ENCODE assay signal across 8 mouse cellular contexts in genomic region chr6:83348873-83349272, GRCm38 (mm10). TPM values are rescaled to one million over a fixed set of nuclear protein-coding genes. Genes with fewer than 3 reads are reported as not detected.
DNase-seq lines count a peak whose midpoint lies in the region; ATAC-seq and TF ChIP-seq lines count a peak whose summit lies in the region.

Gene Bola3 (plus strand): TSS chr6:83349147.

- peaks cover 52% of the 10 kb centered on the region for H3K36me3 ChIP-seq in megakaryocyte, embryonic 14.5 days (replicated peaks; ENCODE audit: low read length)

- no peak for TF ChIP-seq CTCF in layer of hippocampus, adult 2 months (conservative IDR thresholded peaks at IDR 0.05)

- peak within 1 kb of the TSS; percentile 95 for H3K4me3 ChIP-seq in layer of hippocampus, adult 2 months
- peak within 1 kb of the TSS; percentile 95 for H3K4me3 ChIP-seq in megakaryocyte, embryonic 14.5 days (replicated peaks)

- peak within 1 kb of the TSS; percentile 95 for H3K27ac ChIP-seq in layer of hippocampus, adult 2 months

- no peaks in the 10 kb centered on the region for H3K27me3 ChIP-seq in megakaryocyte, embryonic 14.5 days (replicated peaks)

- no peak for ATAC-seq in inflammation-experienced regulatory T-cells, adult 6 months

- peaks cover 45% of the 10 kb centered on the region for H3K4me1 ChIP-seq in megakaryocyte, embryonic 14.5 days

- H3K9me3 ChIP-seq in megakaryocyte, embryonic 14.5 days = no peaks in the 10 kb centered on the region

- no peak for DNase-seq in layer of hippocampus, adult 2 months (ENCODE audit: low spot score in 2 of 2)
- DNase-seq in layer of hippocampus, adult 9-11 months = no peak
- no peak for DNase-seq in adrenal gland, postnatal 25 days
- DNase-seq in gastrocnemius, adult 8-10 months (ENCODE audit: low spot score in 2 of 2) = no peak
- no peak for DNase-seq in right cerebral cortex, adult 2 months (ENCODE audit: low spot score in 2 of 2)
- DNase-seq in kidney, adult 8-10 months = no peak

RNA-seq across cellular contexts. Expression of gene Bola3, which starts in this region (rescaled TPM):
- total RNA-seq in layer of hippocampus, adult 2 months (2021) = 10 to 100 TPM; 46.0 to 49.4 TPM
- total RNA-seq in adrenal gland, postnatal 25 days (2021) = 193 and 211 TPM in 2 replicates
- 100 to 1,000 TPM; 190 to 220 (median 193) TPM for total RNA-seq in gastrocnemius, adult 8-10 months (2022)
- polyA plus RNA-seq in inflammation-experienced regulatory T-cells, adult 6 months (2017; shearing (Covaris generic)) = 10 to 100 TPM; 59.4 to 85.5 (median 73.8) TPM
- polyA plus RNA-seq in megakaryocyte, embryonic 14.5 days (2012; ENCODE audit: insufficient read depth, low replicate concordance) = 46.0 and 113 TPM in 2 replicates
